28 mouse cellular contexts compared by ENCODE assay signal in genomic region chr7:132964395-132964794, GRCm38 (mm10). TPM values are rescaled to one million over a fixed set of nuclear protein-coding genes. Genes with fewer than 3 reads are reported as not detected.
DNase-seq lines count a peak whose midpoint lies in the region; ATAC-seq and TF ChIP-seq lines count a peak whose summit lies in the region.
"Had no signal": no experiment of that assay in that cellular context is flagged by ENCODE, and none has a peak within 500 bp of the region (broad histone marks: within the 10 kb centered on the region; RNA-seq: fewer than 3 reads in every experiment).

No protein-coding gene starts in this region.

- no peak overlapping the region for H3K4me3 ChIP-seq in kidney, adult 2 months (ENCODE audit: insufficient read depth, low read depth, low read length)
- H3K4me3 ChIP-seq in kidney, embryonic 15.5 days (replicated peaks) = no peak overlapping the region
- no peak overlapping the region for H3K4me3 ChIP-seq in kidney, postnatal 0 days (replicated peaks; ENCODE audit: low read depth, low read length)
- H3K4me3 ChIP-seq: embryonic facial prominence, embryonic 10.5 days; embryonic facial prominence, embryonic 13.5 days; erythroblast, embryonic 14.5 days; forebrain, embryonic 12.5 days; forebrain, embryonic 15.5 days; heart, adult 2 months; heart, embryonic 10.5 days; heart, embryonic 13.5 days had no signal

- no peak overlapping the region for H3K9ac ChIP-seq in kidney, embryonic 15.5 days
- H3K9ac ChIP-seq in kidney, postnatal 0 days (ENCODE audit: low read depth, low read length) = no peak overlapping the region
- H3K9ac ChIP-seq: embryonic facial prominence, embryonic 13.5 days; forebrain, embryonic 12.5 days; forebrain, embryonic 15.5 days; heart, embryonic 13.5 days; hindbrain, embryonic 14.5 days had no signal

- TF ChIP-seq CTCF in kidney, adult 2 months (conservative IDR thresholded peaks at IDR 0.05; ENCODE audit: insufficient read depth, insufficient read length, low read depth, low read length) = no peak
- no peak for TF ChIP-seq CTCF in kidney, postnatal 0 days (IDR thresholded peaks at IDR 0.05; ENCODE audit: low read depth)

- DNase-seq in kidney, adult 2 months = peak; percentile 48
- DNase-seq in kidney, postnatal 14 days = no peak
- no peak for DNase-seq in kidney, adult 18-20 months
- peak; percentile 73 for DNase-seq in kidney, postnatal 0 days (ENCODE audit: low spot score)
- DNase-seq in skeletal muscle tissue, adult 2 months (ENCODE audit: low read depth, low spot score) = peak; percentile 18
- no peak for DNase-seq in thymus, postnatal 0 days (ENCODE audit: low spot score)
- no peak for DNase-seq in adrenal gland, adult 2 months
- DNase-seq: adrenal gland, postnatal 14 days; cerebellum, adult 11 months; cerebellum, adult 2 months; cerebellum, adult 9-11 months; cerebellum, postnatal 25 days; embryo, embryonic 11 days; gastrocnemius, postnatal 14 days; heart, adult 2 months; heart, postnatal 14 days; heart, postnatal 4 days had no signal

- H3K9me3 ChIP-seq in kidney, embryonic 15.5 days (replicated peaks) = no peaks in the 10 kb centered on the region
- H3K9me3 ChIP-seq in kidney, postnatal 0 days (replicated peaks; ENCODE audit: low read length) = no peaks in the 10 kb centered on the region
- H3K9me3 ChIP-seq: embryonic facial prominence, embryonic 10.5 days; embryonic facial prominence, embryonic 13.5 days; forebrain, embryonic 12.5 days; forebrain, embryonic 15.5 days; heart, embryonic 10.5 days; heart, embryonic 13.5 days had no signal

- peaks cover 6% of the 10 kb centered on the region; the same call in 1 of the 2 replicates for H3K4me1 ChIP-seq in kidney, adult 2 months (ENCODE audit: control insufficient read depth, insufficient read depth, low read length)
- peaks cover 11% of the 10 kb centered on the region for H3K4me1 ChIP-seq in kidney, embryonic 15.5 days
- H3K4me1 ChIP-seq in kidney, postnatal 0 days (replicated peaks; ENCODE audit: insufficient read depth, low read length) = no peaks in the 10 kb centered on the region
- H3K4me1 ChIP-seq: embryonic facial prominence, embryonic 10.5 days; embryonic facial prominence, embryonic 13.5 days; forebrain, embryonic 12.5 days; forebrain, embryonic 15.5 days; heart, embryonic 10.5 days had no signal

- H3K4me2 ChIP-seq in kidney, embryonic 15.5 days = no peak overlapping the region
- H3K4me2 ChIP-seq in kidney, postnatal 0 days (ENCODE audit: low read length) = no peak overlapping the region
- H3K4me2 ChIP-seq: embryonic facial prominence, embryonic 13.5 days; forebrain, embryonic 12.5 days; forebrain, embryonic 15.5 days; heart, embryonic 13.5 days; hindbrain, embryonic 14.5 days had no signal

- H3K27me3 ChIP-seq in kidney, adult 2 months (replicated peaks; ENCODE audit: control insufficient read depth, insufficient read depth, low read length) = no peaks in the 10 kb centered on the region
- H3K27me3 ChIP-seq in kidney, embryonic 15.5 days = no peaks in the 10 kb centered on the region
- no peaks in the 10 kb centered on the region for H3K27me3 ChIP-seq in kidney, postnatal 0 days (ENCODE audit: insufficient read depth, low read length)
- H3K27me3 ChIP-seq: embryonic facial prominence, embryonic 13.5 days; forebrain, embryonic 12.5 days; forebrain, embryonic 15.5 days; heart, embryonic 13.5 days had no signal

- H3K27ac ChIP-seq in kidney, adult 2 months (ENCODE audit: insufficient read depth, low read depth, low read length) = no peak overlapping the region
- peak overlapping the region; percentile 27; the same call in 1 of the 2 replicates for H3K27ac ChIP-seq in kidney, embryonic 15.5 days
- no peak overlapping the region for H3K27ac ChIP-seq in kidney, postnatal 0 days
- H3K27ac ChIP-seq: embryonic facial prominence, embryonic 10.5 days; embryonic facial prominence, embryonic 13.5 days; forebrain, embryonic 12.5 days; forebrain, embryonic 15.5 days; heart, adult 2 months; heart, embryonic 10.5 days; heart, embryonic 13.5 days; hindbrain, embryonic 14.5 days; hindbrain, postnatal 0 days had no signal

- peaks cover 5% of the 10 kb centered on the region; the same call in 1 of the 2 replicates for H3K36me3 ChIP-seq in kidney, adult 2 months (ENCODE audit: control insufficient read depth, insufficient read depth, low read length)
- peaks cover 23% of the 10 kb centered on the region; the same call in 1 of the 2 replicates for H3K36me3 ChIP-seq in kidney, embryonic 15.5 days
- 0 out of 2 replicates have a peak, but pooled peaks cover 6% of the 10 kb centered on the region for H3K36me3 ChIP-seq in kidney, postnatal 0 days (ENCODE audit: insufficient read depth, low read length)
- H3K36me3 ChIP-seq: forebrain, embryonic 15.5 days had no signal

- no peak for TF ChIP-seq POLR2A in kidney, adult 2 months (IDR thresholded peaks at IDR 0.05; ENCODE audit: low read depth, low read length)

- peak; percentile 71; the same call in 1 of the 2 replicates for ATAC-seq in kidney, embryonic 15.5 days (replicated peaks; ENCODE audit: low FRiP score)
- ATAC-seq in kidney, postnatal 0 days (replicated peaks; ENCODE audit: low FRiP score, low read depth) = no peak
- ATAC-seq: activated CD4-positive, CD25-positive, alpha-beta regulatory T cell, adult 4 months; forebrain, embryonic 15.5 days; hindbrain, postnatal 0 days had no signal

- 36% methylated on average over 3 of the region's 3 CpGs for WGBS in kidney, adult 2 months
- WGBS in kidney, embryonic 15.5 days = 40% methylated on average over 3 of the region's 3 CpGs
- 38% methylated on average over 3 of the region's 3 CpGs for WGBS in kidney, postnatal 0 days

RNA-seq across cellular contexts. Expression of gene Zranb1, which starts 33.5 kb away (rescaled TPM):
- polyA plus RNA-seq in kidney, adult 2 months (2012; rRNA removed) = 6.8 and 8.2 TPM in 2 replicates
- 12.7 and 12.9 TPM in 2 replicates for polyA plus RNA-seq in kidney, embryonic 15.5 days (2015; fragmentation: Nextera tagmentation; extraction: Ambion mirVana)
- 15.1 and 15.3 TPM in 2 replicates for polyA plus RNA-seq in kidney, postnatal 0 days (2015; fragmentation: Nextera tagmentation; extraction: Ambion mirVana)
- polyA plus RNA-seq in thymus, postnatal 0 days (2015; fragmentation: Nextera tagmentation; extraction: Ambion mirVana) = 9.7 and 12.7 TPM in 2 replicates
- total RNA-seq in adrenal gland, adult 2 months (2021) = 10 to 100 TPM; 23.2 to 29.2 TPM
- polyA plus RNA-seq in adrenal gland, adult 2 months (2012; rRNA removed) = 5.0 and 5.3 TPM in 2 replicates

Comparison
In these comparisons a context has a peak if more than half of its experiments do, and no peak if none do; other contexts are left out.
1. DNase-seq: peak in kidney, adult 2 months (single experiment), kidney, postnatal 0 days (single experiment) and skeletal muscle tissue, adult 2 months (single experiment); none in kidney, postnatal 14 days (single experiment), kidney, adult 18-20 months (single experiment), thymus, postnatal 0 days (single experiment) and adrenal gland, adult 2 months (single experiment).